Mouse (Mus musculus) left cerebral cortex, postnatal 36 days (tissue): ENCODE results near the gene Capn2. TPM values are rescaled to one million over a fixed set of nuclear protein-coding genes. Genes with fewer than 3 reads are reported as not detected.

Experiments
- DNase-seq, 2 experiments: peaks; one replicate each; pipeline ENCODE4 v3.0.0; 2021 to 2022; ENCODE audit warnings: low spot score in 2 of 2, mixed read lengths in 1 of 2
- intact Hi-C: fragments of 180-260 bp; cut with DNase I; formaldehyde crosslinking; loops from one replicate; pipeline ENCODE4 v1.15.1; 2025
- total RNA-seq, 2 experiments: library from RNA; stranded (reverse); gene quantifications; 2 replicates each; pipeline ENCODE4 v1.2.3; 2021

The Capn2 gene
- total RNA-seq, 2 experiments from 2014 or later: 59.1 to 63.6 TPM

DNA sequence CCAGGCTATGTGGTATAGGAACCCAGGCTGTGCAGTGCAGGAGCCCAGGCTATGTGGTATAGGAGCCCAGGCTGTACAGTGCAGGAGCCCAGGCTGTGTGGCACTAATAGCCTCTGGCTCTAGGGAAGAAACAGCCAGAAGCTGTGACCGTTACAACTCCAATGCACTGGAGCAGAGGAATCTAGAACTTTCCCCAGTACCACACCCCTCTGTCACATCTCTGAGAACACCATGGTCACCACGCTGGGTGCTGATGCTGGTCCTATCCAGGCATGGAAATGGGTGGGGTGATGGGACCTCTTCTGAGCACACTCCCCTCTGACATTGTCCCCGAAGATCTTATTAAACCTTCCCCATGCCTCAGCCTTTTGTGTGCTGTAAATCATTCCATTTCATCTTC, 12.1 kb downstream of the Capn2 start:
- intact Hi-C loops: no loop called here
- no peak for DNase-seq

DNA sequence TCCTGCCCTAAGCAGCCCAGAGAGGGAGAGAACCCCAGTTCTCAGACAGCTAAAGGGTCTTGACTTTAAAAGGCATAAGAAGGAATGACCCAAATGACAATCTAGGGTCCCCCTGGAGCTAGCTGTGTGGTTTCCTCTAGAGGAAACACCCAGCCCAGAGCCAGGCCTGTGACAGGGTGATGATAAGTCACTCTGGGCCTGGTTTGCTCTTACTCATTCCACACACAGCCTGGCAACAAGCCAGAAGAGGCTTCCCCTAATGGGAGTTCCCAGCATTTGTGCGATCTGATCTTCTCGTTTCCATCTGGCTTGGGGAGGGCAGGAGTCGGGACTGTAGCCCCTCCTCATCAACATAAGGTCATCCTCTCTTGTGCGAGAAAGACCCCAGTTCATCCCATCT, 13.2 kb downstream of the Capn2 start:
- no peak for DNase-seq
- intact Hi-C loops: no loop called here

DNA sequence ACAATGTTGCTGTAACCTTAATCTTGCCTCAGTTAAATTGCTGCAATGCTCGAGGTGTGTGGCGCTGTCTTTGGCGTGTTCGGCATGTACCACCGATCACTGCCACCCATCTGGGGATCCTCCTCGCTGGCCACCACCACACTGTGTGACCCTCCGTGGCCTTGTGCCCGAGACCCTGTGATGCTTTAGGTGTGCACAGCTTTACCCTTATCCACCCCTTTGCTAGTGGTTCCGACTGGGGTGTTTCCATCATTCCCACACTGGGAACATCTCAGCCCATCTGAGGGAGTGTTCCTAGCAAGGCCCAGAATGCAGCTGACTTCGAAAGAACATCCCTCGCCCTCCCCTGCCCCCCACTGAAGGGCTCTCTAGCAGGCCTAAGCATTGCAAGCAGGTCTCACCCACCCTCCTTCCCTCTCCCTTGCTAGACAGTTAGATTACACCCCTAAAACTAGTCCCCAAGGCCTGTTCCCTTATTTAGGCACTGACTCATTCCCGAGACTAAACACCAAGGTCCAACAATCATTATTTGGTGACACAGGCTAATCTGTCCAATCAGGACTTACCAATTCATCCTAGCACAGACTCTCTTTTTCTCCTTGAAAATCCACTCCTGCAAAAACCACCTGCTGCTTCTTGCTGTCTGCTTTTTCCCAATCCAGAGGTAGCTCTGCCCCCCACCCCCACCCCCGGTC, 14.1 kb downstream of the Capn2 start:
- intact Hi-C loops: no loop called here

DNA sequence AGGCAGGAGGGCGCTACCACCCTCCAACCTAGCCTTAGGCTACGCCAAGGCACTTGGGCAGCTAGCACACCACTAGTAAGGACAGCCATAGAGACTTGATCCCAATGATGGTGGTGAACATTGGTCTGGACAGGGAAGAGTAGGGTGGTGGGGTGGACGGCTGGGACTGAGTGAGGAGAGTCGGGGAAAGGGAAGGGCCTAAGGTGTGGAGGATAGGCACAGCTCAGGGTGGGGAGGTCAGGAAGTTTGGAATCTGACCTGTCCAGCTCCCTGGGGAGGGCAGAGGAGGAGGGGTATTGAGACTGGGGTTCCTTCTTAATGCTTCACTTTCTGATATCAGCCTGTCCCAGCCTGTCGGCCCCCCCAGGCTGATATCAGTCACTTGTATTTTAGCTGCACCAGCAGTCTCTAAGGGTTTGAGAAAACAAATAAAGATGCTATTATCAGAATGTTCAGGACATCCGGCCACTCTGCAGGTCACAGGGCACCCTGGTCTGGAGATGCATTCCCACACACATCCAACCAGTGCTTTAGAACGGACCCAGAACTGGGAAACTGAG, 14.8 kb downstream of the Capn2 start:
- no peak for DNase-seq

More for the DNA sequence above, 14.1 kb downstream of the Capn2 start:
- no peak for DNase-seq

DNA sequence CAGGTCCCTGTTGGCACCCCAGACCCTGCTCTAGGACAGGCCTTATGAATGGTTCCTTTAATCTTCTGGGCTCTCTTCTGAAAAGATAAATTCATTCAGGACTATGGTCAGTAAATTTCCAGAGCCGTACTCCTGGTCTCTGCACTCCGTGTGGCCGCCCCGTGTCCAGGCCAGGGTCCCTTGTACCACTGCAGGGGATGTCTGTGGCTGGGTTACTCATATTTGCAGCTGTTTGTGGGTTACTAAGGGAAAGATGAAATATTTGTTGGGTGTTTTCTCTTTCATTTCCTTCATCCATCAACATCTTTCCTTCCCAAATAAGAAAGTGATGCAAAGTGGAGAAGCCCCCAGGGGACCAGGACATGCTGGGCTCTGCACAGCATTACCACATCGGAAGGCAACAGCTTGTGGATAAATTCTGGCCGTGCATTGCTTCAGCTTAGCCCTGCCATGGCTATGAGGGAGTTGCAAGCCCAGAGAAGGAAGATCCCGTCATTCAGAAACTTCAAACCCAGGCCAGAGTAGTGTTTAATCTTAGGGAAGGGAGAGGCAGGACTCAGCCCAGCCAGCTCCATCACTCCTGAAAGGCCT, 15.5 kb downstream of the Capn2 start:
- intact Hi-C loops: no loop called here

More for the DNA sequence above, 14.8 kb downstream of the Capn2 start:
- intact Hi-C loops: no loop called here

DNA sequence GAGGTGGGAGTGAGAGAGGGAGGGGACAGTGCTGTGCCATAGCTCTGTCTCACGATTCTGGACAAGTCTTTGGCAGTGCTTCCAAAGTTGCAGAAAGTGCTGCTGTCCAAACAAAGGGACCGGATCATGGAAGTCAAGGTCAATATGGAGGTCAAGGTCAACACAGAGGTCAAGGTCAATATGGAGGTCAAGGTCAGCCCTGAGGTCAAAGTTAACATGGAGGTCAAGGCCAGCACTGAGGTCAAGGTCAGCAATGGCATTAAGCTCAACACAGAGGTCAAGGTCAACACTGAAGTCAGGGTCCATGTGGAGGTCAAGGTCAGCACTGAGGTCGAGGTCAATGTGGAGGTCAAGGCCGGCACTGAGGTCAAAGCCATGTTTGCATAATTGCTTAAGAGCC, 16.6 kb downstream of the Capn2 start:
- intact Hi-C loops: no loop called here
- no peak for DNase-seq

More for the DNA sequence above, 15.5 kb downstream of the Capn2 start:
- no peak for DNase-seq

DNA sequence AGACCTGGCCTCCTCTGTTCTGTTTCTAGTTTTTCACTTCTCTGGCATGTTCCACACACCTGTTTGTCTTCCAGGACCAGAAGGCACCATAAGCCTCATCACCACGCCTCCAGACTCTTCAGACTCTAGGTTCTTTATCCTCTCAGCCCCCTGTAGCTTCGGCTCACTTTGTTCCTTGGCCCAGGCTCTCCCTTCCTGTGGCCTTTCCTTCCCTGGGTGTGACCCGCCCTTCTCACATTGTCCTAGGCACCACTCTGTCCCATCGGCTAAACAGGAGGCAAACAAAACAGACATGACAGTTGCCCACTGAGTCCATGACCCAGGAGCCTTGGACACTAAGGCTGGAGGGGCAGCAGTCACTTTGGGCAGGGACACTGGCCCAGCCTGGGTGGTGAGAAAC, 17.2 kb downstream of the Capn2 start:
- intact Hi-C loops: no loop called here

DNA sequence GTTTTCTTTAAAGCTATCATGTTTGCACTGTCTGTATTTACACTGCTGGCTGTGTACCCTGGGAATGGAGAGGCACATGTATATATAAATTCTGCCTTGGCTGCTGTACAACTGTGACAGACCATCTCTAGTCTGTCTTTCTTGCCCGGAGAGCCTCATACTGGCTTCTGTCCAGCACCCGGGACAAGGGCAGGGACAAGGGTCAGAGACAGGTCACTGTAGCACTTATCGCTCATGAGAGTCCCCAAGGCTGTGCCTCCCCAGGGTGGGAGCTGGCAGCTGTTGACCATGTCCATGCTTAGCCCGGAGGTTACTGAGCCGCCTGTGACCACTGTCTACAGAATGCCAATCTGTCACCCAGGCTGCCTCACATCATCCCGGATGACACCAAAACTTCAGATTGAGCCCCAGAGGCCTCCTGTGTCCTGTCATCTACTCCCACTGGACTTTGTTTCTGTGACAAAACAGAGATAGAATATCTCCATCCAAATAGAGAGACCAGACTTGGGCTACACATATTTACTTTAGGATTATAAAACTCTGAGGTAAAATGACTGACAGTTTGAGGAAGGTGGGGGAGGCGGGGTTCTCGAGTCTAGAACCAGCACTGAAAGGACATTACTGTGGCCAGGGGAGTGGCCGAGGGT, 17.8 kb downstream of the Capn2 start:
- no peak for DNase-seq
- intact Hi-C loops: no loop called here

More for the DNA sequence above, 17.2 kb downstream of the Capn2 start:
- DNase-seq: no peak

DNA sequence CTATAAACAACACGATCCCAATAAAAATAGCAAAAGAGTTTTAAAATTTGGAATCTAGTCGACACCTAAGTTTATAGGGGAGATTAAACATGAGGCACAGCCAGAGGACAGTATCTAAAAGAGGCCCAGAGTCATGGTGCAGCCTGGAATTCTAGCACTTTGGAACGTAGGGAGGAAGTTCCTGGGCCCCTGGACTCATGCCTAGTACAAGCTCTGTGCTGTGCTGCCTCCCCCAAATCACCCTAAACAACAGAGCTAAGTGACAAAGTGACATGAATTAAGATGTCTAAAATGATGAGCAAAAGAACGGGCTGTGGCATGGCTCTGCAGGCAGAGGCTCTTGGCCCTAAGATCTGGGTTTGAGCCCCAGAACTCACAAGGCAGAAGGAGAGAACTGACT, 19.7 kb downstream of the Capn2 start:
- DNase-seq: no peak
- intact Hi-C loops: no loop called here

DNA sequence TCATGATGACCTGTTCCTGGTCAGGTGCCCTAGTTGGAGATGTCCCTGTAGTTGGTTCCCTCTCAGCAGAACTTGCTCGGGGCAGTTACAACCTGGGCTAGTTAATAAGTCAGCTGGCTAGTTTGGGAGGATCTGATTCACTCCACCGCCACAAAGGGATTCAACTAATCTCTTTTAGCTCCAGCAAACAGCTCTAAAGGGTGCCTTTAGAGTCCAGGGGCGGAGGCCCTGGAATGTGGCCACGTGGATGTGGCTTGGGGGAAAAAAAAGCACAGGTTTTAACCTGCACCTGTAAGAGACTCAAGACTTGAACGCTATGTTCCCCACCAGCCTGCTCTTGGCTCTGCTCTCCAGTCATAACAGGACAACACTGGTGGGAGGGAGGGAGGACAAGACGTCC, 20.7 kb downstream of the Capn2 start:
- intact Hi-C loops: no loop called here
- DNase-seq: no peak

DNA sequence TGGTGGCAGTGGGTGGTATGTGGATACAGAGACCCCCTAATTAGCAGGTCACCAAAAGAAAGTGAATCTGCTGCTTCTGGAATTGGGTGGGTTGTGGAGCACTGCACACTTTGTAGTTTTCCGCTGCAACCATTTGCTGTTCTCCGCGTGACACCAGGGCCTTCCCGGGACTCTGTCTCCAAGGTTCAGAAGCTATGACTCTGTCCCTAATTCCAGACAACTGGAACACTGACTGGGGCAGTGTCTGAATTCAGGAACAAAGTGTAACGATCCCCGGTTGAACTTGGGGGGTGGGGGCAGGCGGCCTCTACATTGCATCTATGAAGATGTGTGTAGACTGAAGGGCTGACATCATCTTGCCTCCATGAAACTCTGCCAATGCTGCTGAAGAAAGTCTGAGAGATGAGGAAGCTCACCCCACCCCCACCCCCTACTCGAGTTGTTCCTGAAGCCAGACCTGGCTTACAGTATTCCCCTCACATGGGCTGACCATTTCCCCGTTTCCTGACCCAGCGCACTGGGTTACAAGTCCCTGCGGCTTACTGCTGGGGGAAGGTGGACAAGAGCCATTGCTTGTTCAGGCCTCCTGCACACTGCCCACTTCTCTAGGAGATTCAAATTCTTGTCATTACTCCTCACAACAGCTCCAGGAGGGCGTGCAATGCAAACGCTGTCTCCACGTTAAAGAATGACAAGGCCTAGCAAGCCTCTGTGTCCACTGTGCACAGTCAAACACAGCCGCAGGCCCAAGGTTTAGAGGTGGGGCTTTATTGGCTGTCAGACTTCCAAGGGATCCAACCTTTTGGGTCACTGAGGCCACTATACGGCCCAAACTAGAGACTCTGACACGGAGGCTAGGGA, 22.9 kb downstream of the Capn2 start:
- no peak for DNase-seq
- intact Hi-C loops: no loop called here

DNA sequence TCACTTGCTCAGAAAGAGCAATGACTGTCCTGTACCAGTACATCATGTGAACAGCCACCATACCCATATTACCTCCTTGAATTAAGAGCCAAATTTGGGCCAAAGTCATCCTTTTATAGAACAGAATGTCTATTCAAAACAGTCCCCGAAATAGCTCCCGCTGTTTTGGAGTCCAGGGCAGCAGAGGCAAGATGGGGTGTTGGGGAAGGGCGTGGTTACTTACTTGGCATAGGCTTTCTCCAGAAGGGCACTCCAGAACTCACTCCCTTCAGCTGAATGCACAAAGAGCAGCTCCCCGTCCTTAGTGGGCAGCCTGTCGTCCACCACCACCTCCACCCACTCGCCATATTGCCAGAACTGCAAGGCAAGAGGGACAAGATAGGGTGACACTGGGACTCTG, 25.6 kb downstream of the Capn2 start:
- intact Hi-C loops: loop anchor here (2.0 kb wide), 1 partner anchor 25 kb away; the partner anchor contains the start of gene Capn2
- no peak for DNase-seq

DNA sequence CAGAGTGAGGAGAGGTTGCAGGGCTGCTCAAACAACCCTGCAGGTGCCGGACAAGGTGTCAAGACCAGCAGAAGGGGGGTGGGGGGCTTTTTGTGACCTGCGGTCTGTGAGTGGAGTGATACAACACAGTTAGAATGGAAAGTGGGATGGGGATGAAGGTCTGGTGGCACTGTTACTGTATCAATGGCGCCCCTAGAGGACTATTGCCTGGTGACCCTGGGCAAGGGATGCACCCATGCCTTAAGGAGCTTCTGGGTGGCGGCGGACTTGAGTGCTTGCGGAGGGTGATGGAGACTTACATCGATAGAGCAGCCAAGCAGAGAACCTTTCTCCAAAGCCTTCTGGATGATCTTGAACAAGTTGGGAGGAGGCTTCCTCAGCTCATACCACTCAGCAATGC, 26.8 kb downstream of the Capn2 start:
- DNase-seq: no peak
- intact Hi-C loops: loop anchor here (1.0 to 2.0 kb wide), 2 partner anchors 26 to 49 kb away; partner anchors contain the start of gene Capn2

DNA sequence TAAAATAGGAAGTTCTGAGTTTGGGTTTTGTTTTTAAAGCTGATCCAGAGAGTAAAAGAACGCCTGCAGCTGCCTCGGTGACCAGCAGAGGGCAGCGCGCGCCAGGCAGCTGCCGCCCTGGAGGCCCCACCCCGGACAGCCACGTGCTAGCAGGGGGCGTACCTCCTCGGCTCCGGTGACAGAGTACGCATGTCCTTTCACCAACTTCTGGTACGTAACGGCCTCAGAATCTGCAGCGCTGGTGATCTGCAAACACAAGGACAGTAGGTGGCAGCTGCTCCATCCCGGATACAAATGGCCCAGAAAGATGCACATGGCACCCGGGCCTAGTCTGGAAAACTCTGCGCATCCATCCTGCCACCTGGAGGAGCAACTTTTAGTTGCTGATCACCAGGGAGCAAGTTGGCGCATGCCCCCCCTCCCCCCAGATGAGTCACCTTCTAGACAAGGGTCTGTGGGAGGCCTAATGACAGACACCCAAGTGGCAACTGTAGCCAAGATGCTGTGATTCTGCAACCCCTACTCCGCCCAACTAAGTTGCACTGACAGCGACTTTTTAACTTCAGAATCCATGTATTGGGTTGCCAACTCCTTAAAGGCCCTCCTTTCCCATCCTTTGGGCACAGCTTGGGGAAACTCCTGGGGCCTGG, 27.5 kb downstream of the Capn2 start:
- peak; percentile 89 to 92 for DNase-seq
- intact Hi-C loops: loop anchor here (1.0 to 2.0 kb wide), 2 partner anchors 27 to 49 kb away; partner anchors contain the start of gene Capn2

DNA sequence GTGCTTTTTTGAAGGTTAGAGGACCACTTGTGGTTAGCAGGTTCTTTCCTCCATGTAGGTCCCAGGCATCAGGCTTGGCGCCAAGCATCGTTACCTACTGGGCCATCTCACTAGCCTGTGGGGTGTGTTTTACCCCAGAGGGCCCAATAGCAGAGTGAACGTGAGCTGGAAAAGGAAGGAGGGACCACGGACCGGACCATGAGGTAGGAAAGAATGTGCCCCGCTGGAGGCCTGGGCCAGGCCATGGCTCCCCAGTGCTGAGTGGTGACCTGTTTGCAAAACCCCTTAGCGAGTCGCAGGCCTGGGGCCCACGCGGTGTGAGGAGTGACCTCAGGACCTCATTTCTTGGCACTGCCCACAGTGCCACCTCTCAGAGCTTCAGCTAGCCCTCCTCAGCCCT, 28.9 kb downstream of the Capn2 start:
- no peak for DNase-seq
- intact Hi-C loops: no loop called here

DNA sequence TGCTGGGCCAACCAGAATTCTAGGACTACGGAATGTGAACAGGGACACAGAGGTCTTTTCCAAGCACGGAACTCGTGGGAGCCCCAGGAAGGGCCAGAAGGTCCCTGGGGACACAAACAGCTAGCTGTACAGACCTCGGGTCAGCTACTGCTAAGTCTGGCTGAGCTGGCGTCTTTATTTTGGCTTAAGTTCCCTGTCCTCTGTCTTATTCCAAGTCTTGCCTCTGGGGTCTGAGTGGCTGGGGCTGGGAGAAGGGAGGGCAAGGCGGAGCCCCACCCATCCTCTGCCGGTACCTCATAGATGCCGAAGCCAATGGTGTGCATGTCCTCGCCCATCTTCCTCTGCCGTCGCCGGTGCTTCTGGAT, 33.5 kb downstream of the Capn2 start:
- intact Hi-C loops: no loop called here
- DNase-seq: peak in 1 of 2 experiments; percentile 30

DNA sequence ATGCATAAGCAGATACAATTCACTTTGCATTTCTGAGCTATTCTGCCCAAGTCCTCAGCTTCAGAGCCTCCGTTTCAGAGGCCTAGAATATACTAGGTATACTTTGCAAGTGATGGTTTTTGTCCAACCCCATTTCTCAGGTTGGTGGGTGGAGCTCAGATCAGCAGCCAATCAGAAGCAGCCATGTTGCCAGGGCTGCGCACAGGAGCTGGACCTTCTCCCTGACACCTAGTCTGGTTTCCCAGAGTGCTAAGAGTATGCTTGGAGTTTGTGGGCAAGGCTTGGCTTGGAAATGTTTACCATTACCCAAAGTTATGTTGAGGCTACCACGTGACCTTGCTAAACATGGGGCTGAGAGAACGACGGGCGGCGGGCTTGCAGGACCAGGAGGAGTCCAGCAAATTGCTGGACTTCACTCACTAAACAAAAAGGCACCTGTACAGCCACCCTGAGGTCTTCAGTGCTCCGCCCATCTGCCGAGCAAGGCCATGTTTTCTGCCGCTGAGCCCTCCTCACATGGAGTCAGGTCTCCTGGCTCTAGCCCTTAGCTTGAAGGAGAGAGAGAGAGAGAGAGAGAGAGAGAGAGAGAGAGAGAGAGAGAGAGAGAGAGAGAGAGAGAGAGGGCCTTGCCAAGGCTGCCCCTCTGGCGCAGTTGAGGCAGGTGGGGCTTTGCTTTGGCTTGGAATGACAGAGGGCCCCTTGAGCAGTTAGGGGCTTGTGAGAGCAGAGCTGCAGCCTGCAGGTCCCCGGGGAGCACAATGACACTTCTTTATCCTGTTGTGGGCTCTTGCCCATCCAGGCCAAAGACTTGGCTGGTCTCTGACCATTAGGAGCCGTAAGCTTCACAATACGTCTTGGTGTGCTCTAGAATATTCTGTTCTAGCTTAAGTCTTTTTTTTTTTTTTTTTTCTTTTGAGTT, 34.2 kb downstream of the Capn2 start:
- no peak for DNase-seq
- intact Hi-C loops: no loop called here

DNA sequence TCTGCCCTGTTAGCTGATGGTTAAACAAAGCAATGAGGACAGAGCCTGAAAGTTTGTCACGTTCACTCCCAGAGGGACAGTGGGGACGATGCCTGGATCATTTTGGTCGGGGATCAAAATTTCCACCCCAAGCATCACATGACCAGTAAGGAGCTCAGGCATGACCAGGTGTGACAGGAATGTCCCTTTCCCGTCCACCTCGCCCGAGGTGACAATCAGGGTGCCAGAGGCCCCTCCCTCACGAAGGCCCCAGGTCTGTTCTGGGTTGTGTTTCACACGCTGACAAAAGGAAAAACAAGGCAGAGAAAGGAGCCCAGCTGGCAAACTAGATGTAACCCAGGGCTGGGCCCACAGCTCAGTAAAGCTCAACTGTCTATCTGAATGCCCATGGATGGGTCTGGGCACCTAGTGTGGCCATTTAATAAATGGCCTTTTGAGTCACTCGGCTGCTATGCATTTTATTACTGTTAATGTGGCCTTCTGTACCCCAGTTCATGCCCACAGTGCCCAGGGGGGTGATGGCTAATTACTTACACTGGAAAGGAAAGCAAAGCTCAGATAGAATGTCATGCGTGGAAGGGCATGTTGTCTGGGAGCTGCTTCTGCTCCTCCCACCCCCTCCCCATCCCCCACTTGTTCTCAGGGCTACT, 35.6 kb downstream of the Capn2 start:
- intact Hi-C loops: no loop called here
- no peak for DNase-seq
